Mouse (Mus musculus) CH12.LX (cell line): ENCODE measurements at regions not wholly inside any gene's neighbourhood (a gene's known extent, or its start where the extent isn't known, plus 50 kb on each side); places are given as distances from the start of the nearest gene placed in this dataset.

Experiments
- DNase-seq: peaks from one replicate; pipeline ENCODE4 v3.0.0-alpha.2; 2013; ENCODE audit errors: extremely low read depth
- H3K27ac ChIP-seq: 2 replicates; pipeline ENCODE4 v1.5.1; 2012; ENCODE audit warnings: low read depth, mild to moderate bottlenecking, control low read depth, moderate library complexity; ENCODE audit not compliant: insufficient read depth
- H3K27me3 ChIP-seq: replicated peaks from 2 replicates; pipeline ENCODE3; 2012; ENCODE audit warnings: inconsistent platforms
- H3K36me3 ChIP-seq, 2 experiments: replicated peaks in 1 of 2; 2 replicates each; pipeline versions ENCODE3 to v1.6.1; 2012; ENCODE audit warnings: inconsistent platforms in 1 of 2, low read length in 1 of 2, mild to moderate bottlenecking in 1 of 2, mixed read lengths in 1 of 2, moderate library complexity in 1 of 2; ENCODE audit not compliant: control insufficient read depth in 1 of 2, insufficient read depth in 1 of 2
- H3K4me1 ChIP-seq, 2 experiments: 2 replicates each; pipeline ENCODE4 v1.6.1; 2012; ENCODE audit warnings: inconsistent platforms in 1 of 2, moderate library complexity in 1 of 2; ENCODE audit not compliant: insufficient read depth in 2 of 2, control insufficient read depth in 1 of 2
- H3K4me2 ChIP-seq: 2 replicates; pipeline ENCODE4 v1.6.1; 2012; ENCODE audit warnings: low read depth, mild to moderate bottlenecking, control low read depth; ENCODE audit not compliant: poor library complexity, insufficient read depth, severe bottlenecking
- H3K4me3 ChIP-seq, 3 experiments: fragments of 150-350 bp in 1 of 3; sonication (generic) in 1 of 3; replicated peaks in 1 of 3; 2 replicates each; pipeline versions ENCODE3 to v1.5.1; 2011 to 2012; ENCODE audit warnings: low read depth in 2 of 3, low read length in 2 of 3, mild to moderate bottlenecking in 2 of 3, moderate library complexity in 2 of 3, control low read depth in 1 of 3, improper control_type of control experiment in 1 of 3, inconsistent platforms in 1 of 3, mixed read lengths in 1 of 3; ENCODE audit not compliant: poor library complexity in 1 of 3
- H3K79me2 ChIP-seq: replicated peaks from 2 replicates; pipeline ENCODE4 v1.6.1; 2012; ENCODE audit warnings: mild to moderate bottlenecking, moderate library complexity; ENCODE audit not compliant: control insufficient read depth, poor library complexity, insufficient read depth, severe bottlenecking; ENCODE audit errors: extremely low read depth
- H3K9ac ChIP-seq: 2 replicates; pipeline ENCODE4 v1.6.1; 2012; ENCODE audit warnings: low read depth, mild to moderate bottlenecking, control low read depth, moderate library complexity; ENCODE audit not compliant: insufficient read depth
- H3K9me3 ChIP-seq: replicated peaks from 2 replicates; pipeline ENCODE3; 2012; ENCODE audit warnings: low read length, inconsistent platforms, mixed read lengths
- BHLHE40 ChIP-seq: IDR thresholded peaks from 2 replicates; pipeline ENCODE4 v1.6.1; 2011; ENCODE audit warnings: mild to moderate bottlenecking, low read depth, low read length, improper control_type of control experiment
- CTCF ChIP-seq, 2 experiments: IDR thresholded peaks in 1 of 2; conservative IDR thresholded peaks in 1 of 2; 2 replicates each; pipeline ENCODE4 v1.5.1; 2011 to 2012; ENCODE audit warnings: low read depth in 2 of 2, low read length in 2 of 2, improper control_type of control experiment in 1 of 2, inconsistent platforms in 1 of 2, mild to moderate bottlenecking in 1 of 2, moderate library complexity in 1 of 2
- E2F4 ChIP-seq: IDR thresholded peaks from 2 replicates; pipeline ENCODE4 v1.6.1; 2011; ENCODE audit warnings: low read depth, low read length, improper control_type of control experiment; ENCODE audit not compliant: insufficient replicate concordance
- ELF1 ChIP-seq: IDR thresholded peaks from 2 replicates; pipeline ENCODE4 v1.6.1; 2014; ENCODE audit warnings: low read depth, mild to moderate bottlenecking, inconsistent platforms, low read length, improper control_type of control experiment
- GABPA ChIP-seq: IDR thresholded peaks from 2 replicates; pipeline ENCODE4 v1.6.1; 2012; ENCODE audit warnings: low read depth, low read length, improper control_type of control experiment, inconsistent platforms; ENCODE audit not compliant: insufficient replicate concordance
- HCFC1 ChIP-seq: IDR thresholded peaks from 2 replicates; pipeline ENCODE4 v1.6.1; 2012; ENCODE audit warnings: low read depth, mild to moderate bottlenecking, inconsistent platforms, low read length, improper control_type of control experiment
- IRF4 ChIP-seq: IDR thresholded peaks from 2 replicates; pipeline ENCODE4 v1.6.1; 2014; ENCODE audit warnings: low read depth, mild to moderate bottlenecking, inconsistent platforms, low read length, improper control_type of control experiment
- JUN ChIP-seq: IDR thresholded peaks from 2 replicates; pipeline ENCODE4 v1.6.1; 2011; ENCODE audit warnings: low read depth, mild to moderate bottlenecking, low read length, improper control_type of control experiment, moderate library complexity; ENCODE audit not compliant: insufficient read depth
- JUND ChIP-seq: conservative IDR thresholded peaks from 2 replicates; pipeline ENCODE4 v1.6.1; 2011; ENCODE audit warnings: low read depth, low read length, improper control_type of control experiment
- KAT2A ChIP-seq: IDR thresholded peaks from 2 replicates; pipeline ENCODE4 v1.6.1; 2012; ENCODE audit warnings: low read length, improper control_type of control experiment, inconsistent platforms; ENCODE audit not compliant: insufficient replicate concordance
- MAX ChIP-seq: IDR thresholded peaks from 2 replicates; pipeline ENCODE4 v1.6.1; 2011; ENCODE audit warnings: low read length, improper control_type of control experiment
- MXI1 ChIP-seq: IDR thresholded peaks from 2 replicates; pipeline ENCODE4 v1.6.1; 2011; ENCODE audit warnings: mild to moderate bottlenecking, low read depth, low read length, improper control_type of control experiment
- MYC ChIP-seq: IDR thresholded peaks from 2 replicates; pipeline ENCODE4 v1.6.1; 2011; ENCODE audit warnings: low read depth, mild to moderate bottlenecking, improper control_type of control experiment, low read length
- NRF1 ChIP-seq: IDR thresholded peaks from 2 replicates; pipeline ENCODE4 v1.6.1; 2014; ENCODE audit warnings: low read depth, mild to moderate bottlenecking, inconsistent platforms, low read length, improper control_type of control experiment, moderate library complexity
- PAX5 ChIP-seq: IDR thresholded peaks from 2 replicates; pipeline ENCODE4 v1.6.1; 2012; ENCODE audit warnings: low read length, inconsistent platforms, mixed read lengths
- RAD21 ChIP-seq: IDR thresholded peaks from 2 replicates; pipeline ENCODE4 v1.6.1; 2011; ENCODE audit warnings: low read depth, mild to moderate bottlenecking, low read length, improper control_type of control experiment, moderate library complexity
- RCOR1 ChIP-seq: conservative IDR thresholded peaks from 2 replicates; pipeline ENCODE4 v1.6.1; 2012; ENCODE audit warnings: low read depth, mild to moderate bottlenecking, inconsistent platforms, low read length, improper control_type of control experiment
- SIN3A ChIP-seq: IDR thresholded peaks from 2 replicates; pipeline ENCODE4 v1.6.1; 2012; ENCODE audit warnings: low read length, improper control_type of control experiment, inconsistent platforms
- SMC3 ChIP-seq: IDR thresholded peaks from 2 replicates; pipeline ENCODE4 v1.6.1; 2011; ENCODE audit warnings: low read depth, low read length, improper control_type of control experiment
- TBP ChIP-seq: conservative IDR thresholded peaks from 2 replicates; pipeline ENCODE4 v1.6.1; 2011; ENCODE audit warnings: low read depth, low read length, improper control_type of control experiment
- TCF12 ChIP-seq: IDR thresholded peaks from 2 replicates; pipeline ENCODE4 v1.6.1; 2014; ENCODE audit warnings: low read depth, mild to moderate bottlenecking, inconsistent platforms, low read length, improper control_type of control experiment
- UBTF ChIP-seq: IDR thresholded peaks from 2 replicates; pipeline ENCODE4 v1.6.1; 2012; ENCODE audit warnings: low read depth, mild to moderate bottlenecking, inconsistent platforms, low read length, improper control_type of control experiment, moderate library complexity
- USF1 ChIP-seq: IDR thresholded peaks from 2 replicates; pipeline ENCODE4 v1.6.1; 2014; ENCODE audit warnings: low read depth, mild to moderate bottlenecking, inconsistent platforms, low read length, improper control_type of control experiment
- ZC3H11A ChIP-seq: IDR thresholded peaks from 2 replicates; pipeline ENCODE4 v1.6.1; 2012; ENCODE audit warnings: low read depth, mild to moderate bottlenecking, inconsistent platforms, low read length, improper control_type of control experiment
- ZKSCAN1 ChIP-seq: IDR thresholded peaks from 2 replicates; pipeline ENCODE4 v1.6.1; 2012; ENCODE audit warnings: low read depth, inconsistent platforms, low read length, improper control_type of control experiment, borderline replicate concordance
- ZMIZ1 ChIP-seq: IDR thresholded peaks from 2 replicates; pipeline ENCODE4 v1.6.1; 2012; ENCODE audit warnings: low read depth, mild to moderate bottlenecking, inconsistent platforms, low read length, improper control_type of control experiment
- ZNF384 ChIP-seq: IDR thresholded peaks from 2 replicates; pipeline ENCODE4 v1.6.1; 2012; ENCODE audit warnings: low read depth, low read length, improper control_type of control experiment, inconsistent platforms
- dilution Hi-C: fragments of 300-500 bp; cut with MboI; formaldehyde crosslinking; loops from 2 replicates; pipeline ENCODE4 v1.14.3; 2020; ENCODE audit warnings: low sequenced_read_pairs; ENCODE audit not compliant: extremely low pct_unique_long_range_greater_than_20kb, extremely low pct_ligation_motif_present
- in situ Hi-C: fragments of 300-500 bp; cut with MboI; formaldehyde crosslinking; loops from 3 replicates; pipeline ENCODE4 v1.14.3; 2019; ENCODE audit warnings: low sequenced_read_pairs, low pct_ligation_motif_present, low pct_unique_long_range_greater_than_20kb, mixed read lengths

DNA sequence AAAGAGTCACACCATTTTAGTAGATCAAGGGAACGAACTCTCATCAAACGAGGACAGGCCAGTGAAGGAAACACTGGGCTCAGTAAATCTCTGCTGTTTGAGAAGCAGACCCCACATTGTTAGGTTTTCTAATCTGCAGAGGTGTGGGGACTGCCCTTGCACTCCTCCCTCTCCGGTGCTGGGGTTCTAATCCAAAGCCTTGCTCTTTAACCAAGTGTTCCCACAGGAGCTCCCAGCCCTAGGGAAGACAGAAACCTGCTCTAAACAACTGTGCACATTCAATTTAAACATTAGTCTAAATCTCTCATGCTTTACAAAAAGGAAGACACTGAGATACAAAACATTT, 108.1 kb upstream of the Acvr2a start:
- peak overlapping the region; percentile 38; the same call in 1 of the 2 replicates for H3K4me2 ChIP-seq

DNA sequence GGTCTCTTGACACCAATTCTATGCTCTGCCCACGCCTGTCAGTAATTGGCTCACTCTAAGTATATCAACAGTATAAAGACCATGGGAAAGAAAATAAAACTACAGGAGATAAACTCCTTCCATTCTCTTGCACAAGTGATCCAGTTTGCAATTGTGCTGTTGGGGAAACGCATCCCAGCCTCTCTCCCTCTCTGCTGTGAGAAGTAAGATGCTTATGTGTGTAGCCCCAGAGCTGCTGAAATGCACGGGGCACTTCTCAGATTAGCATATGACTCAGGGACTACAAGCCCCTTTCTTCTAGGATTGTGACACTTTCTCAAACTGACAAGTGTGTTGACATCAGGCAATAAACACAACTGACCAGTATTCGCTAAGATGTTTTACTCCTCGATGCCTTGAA, 107.7 kb upstream of the Acvr2a start:
- Histone ChIP-seq H3K4me1 (no peaks in the 10 kb centered on the region), H3K27ac (no peak overlapping the region), H3K79me2 (no peaks in the 10 kb centered on the region), H3K4me3 (no peak overlapping the region)
- dilution Hi-C loops = no loop called here
- TF ChIP-seq JUND (no peak), TCF12 (no peak), RAD21 (no peak), HCFC1 (no peak), ZKSCAN1 (no peak), ELF1 (no peak), ZMIZ1 (no peak)
- TF ChIP-seq, all 38 proteins: peak for 0
- Histone ChIP-seq H3K9me3 (no peaks in the 10 kb centered on the region), H3K27me3 (no peaks in the 10 kb centered on the region), H3K36me3 (no peaks in the 10 kb centered on the region), H3K4me2 (no peak overlapping the region), H3K9ac (no peak overlapping the region)
- no peak for DNase-seq
- in situ Hi-C loops = no loop called here

More for the DNA sequence above, 108.1 kb upstream of the Acvr2a start:
- no peaks in the 10 kb centered on the region for H3K4me1 ChIP-seq
- no peak overlapping the region for H3K27ac ChIP-seq
- in situ Hi-C loops = no loop called here
- no peaks in the 10 kb centered on the region for H3K79me2 ChIP-seq
- TF ChIP-seq MAX (no peak), KAT2A (no peak), ZNF384 (no peak), IRF4 (no peak)
- no peaks in the 10 kb centered on the region for H3K36me3 ChIP-seq
- H3K9me3 ChIP-seq = no peaks in the 10 kb centered on the region
- dilution Hi-C loops = no loop called here
- no peak for DNase-seq
- no peak overlapping the region for H3K9ac ChIP-seq
- H3K27me3 ChIP-seq = no peaks in the 10 kb centered on the region
- no peak overlapping the region for H3K4me3 ChIP-seq

DNA sequence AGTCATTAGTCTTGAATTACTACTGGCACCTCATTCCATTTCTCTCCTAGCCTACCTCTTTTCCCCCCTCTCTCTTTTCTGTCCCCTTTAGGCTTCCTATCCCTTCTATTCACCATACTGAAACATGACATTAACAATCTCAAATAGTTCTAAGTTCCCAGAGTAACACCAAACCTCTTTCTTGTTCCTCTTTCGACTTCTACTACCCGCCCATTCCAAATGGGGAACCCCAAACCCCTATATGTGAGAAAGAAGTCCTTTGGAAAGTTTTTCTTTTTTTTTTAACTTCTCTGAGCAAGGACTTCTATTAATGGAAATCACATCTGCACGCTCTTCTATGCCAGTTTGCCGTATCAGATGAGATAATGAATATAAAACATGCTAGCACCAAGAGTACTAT, 97.7 kb upstream of the Acvr2a start:
- H3K4me1 ChIP-seq = no peaks in the 10 kb centered on the region
- H3K27ac ChIP-seq = no peak overlapping the region
- TF ChIP-seq SIN3A (no peak), IRF4 (no peak), ELF1 (no peak), NRF1 (no peak), MYC (no peak), TBP (no peak), PAX5 (no peak), JUN (no peak), ZMIZ1 (no peak), ZC3H11A (no peak), RCOR1 (no peak), ZKSCAN1 (no peak), SMC3 (no peak), UBTF (no peak), MXI1 (no peak), BHLHE40 (no peak), GABPA (no peak), USF1 (no peak), E2F4 (no peak), CTCF (conservative IDR thresholded peaks at IDR 0.05 in 1 of 2, IDR thresholded peaks at IDR 0.05 in 1 of 2; ENCODE audit: low read depth in 2 of 2, low read length in 2 of 2) (no peak)
- TF ChIP-seq, all 38 proteins: peak for 0
- H3K79me2 ChIP-seq = no peaks in the 10 kb centered on the region
- H3K4me2 ChIP-seq = no peak overlapping the region
- no peak overlapping the region for H3K9ac ChIP-seq
- DNase-seq = no peak
- dilution Hi-C loops = no loop called here
- H3K9me3 ChIP-seq = no peaks in the 10 kb centered on the region
- no peak overlapping the region for H3K4me3 ChIP-seq
- H3K27me3 ChIP-seq = no peaks in the 10 kb centered on the region
- H3K36me3 ChIP-seq = no peaks in the 10 kb centered on the region
- in situ Hi-C loops = no loop called here
